Mouse (Mus musculus): ENCODE measurements around the gene Bach1.

GRCm38 (mm10) chr16:87670091-87670820 lies 28.5 kb upstream of the Bach1 start:
- no peak for TF ChIP-seq POLR2A (IDR thresholded peaks at IDR 0.05; ENCODE audit: insufficient read depth, low read depth, low read length)
- no peak for TF ChIP-seq CTCF (IDR thresholded peaks at IDR 0.05; ENCODE audit: insufficient read depth, low read depth, low read length)

All from olfactory bulb, adult 2 months (tissue).